In the genomic region with DNA sequence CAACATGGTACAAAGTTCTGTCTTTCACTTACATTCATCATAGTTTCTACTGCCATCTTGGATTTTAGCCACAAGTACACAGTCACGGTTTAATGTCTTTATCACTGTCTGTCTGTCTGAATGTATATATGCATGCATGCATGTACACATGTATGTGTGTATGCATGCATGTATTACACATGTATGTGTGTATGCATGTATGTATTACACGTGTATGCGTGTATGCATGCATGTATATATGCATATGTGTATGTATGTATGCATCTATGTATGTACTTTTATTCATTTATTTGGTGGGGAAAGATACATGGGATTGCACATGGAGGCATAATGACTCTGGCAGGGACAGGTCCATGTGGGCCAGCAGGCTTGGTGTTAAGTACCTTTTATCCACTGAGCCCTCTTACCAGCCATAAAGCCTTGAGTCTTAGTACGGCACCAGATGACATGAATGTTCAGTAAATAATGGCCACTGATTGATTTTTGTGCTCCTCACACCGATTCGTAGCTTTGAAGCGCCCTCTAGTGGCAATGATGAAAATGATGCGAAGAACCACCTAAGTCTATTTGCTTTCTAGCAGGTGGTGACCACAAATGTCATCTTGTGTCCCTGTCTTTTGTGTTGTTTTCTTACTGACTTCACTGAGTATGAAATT, we compare ENCODE assay signal across 8 mouse cellular contexts. TPM values are rescaled to one million over a fixed set of nuclear protein-coding genes. Genes with fewer than 3 reads are reported as not detected.
DNase-seq lines count a peak whose midpoint lies in the region; ATAC-seq and TF ChIP-seq lines count a peak whose summit lies in the region.

No protein-coding gene starts in this region.

- no peak overlapping the region for H3K4me3 ChIP-seq in E14TG2a.4 (replicated peaks; ENCODE audit: low read length)
- H3K4me3 ChIP-seq in heart, postnatal 0 days (ENCODE audit: low read depth, low read length) = no peak overlapping the region
- no peak overlapping the region for H3K4me3 ChIP-seq in liver, postnatal 0 days (ENCODE audit: low read depth, low read length)
- H3K4me3 ChIP-seq in neural tube, embryonic 15.5 days (replicated peaks) = no peak overlapping the region

- peak; percentile 70 for DNase-seq in adrenal gland, postnatal 10 days
- peak; percentile 56 for DNase-seq in embryo, embryonic 11.5 days (ENCODE audit: low read depth, low spot score)
- peak; percentile 78 for DNase-seq in heart, postnatal 0 days (ENCODE audit: low spot score)
- DNase-seq in kidney, postnatal 10 days = peak; percentile 77
- peak; percentile 67 for DNase-seq in liver, postnatal 0 days
- DNase-seq in thymus, postnatal 4 days = peak; percentile 73

- 11% methylated on average over 8 of the region's 8 CpGs for WGBS in heart, postnatal 0 days
- WGBS in liver, postnatal 0 days (ENCODE audit: insufficient replicate concordance) = 12% methylated on average over 8 of the region's 8 CpGs
- WGBS in neural tube, embryonic 15.5 days = 14% methylated on average over 8 of the region's 8 CpGs

- no peak overlapping the region for H3K9ac ChIP-seq in heart, postnatal 0 days (replicated peaks; ENCODE audit: low read depth, low read length)
- no peak overlapping the region for H3K9ac ChIP-seq in liver, postnatal 0 days (replicated peaks)
- H3K9ac ChIP-seq in neural tube, embryonic 15.5 days (replicated peaks) = no peak overlapping the region

- peaks cover 33% of the 10 kb centered on the region for H3K4me1 ChIP-seq in E14TG2a.4 (replicated peaks; ENCODE audit: low read depth, low read length)
- H3K4me1 ChIP-seq in heart, postnatal 0 days (ENCODE audit: control insufficient read depth, insufficient read depth) = peaks cover 24% of the 10 kb centered on the region; the same call in 1 of the 2 replicates
- no peaks in the 10 kb centered on the region for H3K4me1 ChIP-seq in liver, postnatal 0 days (ENCODE audit: insufficient read depth)
- H3K4me1 ChIP-seq in neural tube, embryonic 15.5 days = no peaks in the 10 kb centered on the region

- no peaks in the 10 kb centered on the region for H3K36me3 ChIP-seq in E14TG2a.4 (ENCODE audit: insufficient read depth, low read length)
- H3K36me3 ChIP-seq in heart, postnatal 0 days (replicated peaks; ENCODE audit: control insufficient read depth, insufficient read depth, low read length) = no peaks in the 10 kb centered on the region
- H3K36me3 ChIP-seq in liver, postnatal 0 days (replicated peaks; ENCODE audit: insufficient read depth, low read length) = no peaks in the 10 kb centered on the region
- H3K36me3 ChIP-seq in neural tube, embryonic 15.5 days = no peaks in the 10 kb centered on the region

- H3K9me3 ChIP-seq in E14TG2a.4 (ENCODE audit: low read length) = peaks cover 26% of the 10 kb centered on the region
- no peaks in the 10 kb centered on the region for H3K9me3 ChIP-seq in heart, postnatal 0 days (replicated peaks; ENCODE audit: control insufficient read depth, low read length)
- H3K9me3 ChIP-seq in liver, postnatal 0 days (ENCODE audit: low read length) = no peaks in the 10 kb centered on the region
- no peaks in the 10 kb centered on the region for H3K9me3 ChIP-seq in neural tube, embryonic 15.5 days (replicated peaks)

- TF ChIP-seq CTCF in E14TG2a.4 (conservative IDR thresholded peaks at IDR 0.05; ENCODE audit: low read length) = peak; percentile 71
- peak; percentile 85 for TF ChIP-seq CTCF in heart, postnatal 0 days (IDR thresholded peaks at IDR 0.05; ENCODE audit: low read depth)
- peak; percentile 95 for TF ChIP-seq CTCF in liver, postnatal 0 days (IDR thresholded peaks at IDR 0.05; ENCODE audit: low read depth)

- H3K27ac ChIP-seq in heart, postnatal 0 days (ENCODE audit: low read depth) = no peak overlapping the region
- no peak overlapping the region for H3K27ac ChIP-seq in liver, postnatal 0 days (ENCODE audit: low read depth)
- no peak overlapping the region for H3K27ac ChIP-seq in neural tube, embryonic 15.5 days (replicated peaks)

- no peaks in the 10 kb centered on the region for H3K27me3 ChIP-seq in E14TG2a.4 (ENCODE audit: insufficient read depth, low read length)
- no peaks in the 10 kb centered on the region for H3K27me3 ChIP-seq in heart, postnatal 0 days (ENCODE audit: control insufficient read depth, insufficient read depth, low read length)
- H3K27me3 ChIP-seq in liver, postnatal 0 days (ENCODE audit: insufficient read depth, low read length) = no peaks in the 10 kb centered on the region
- H3K27me3 ChIP-seq in neural tube, embryonic 15.5 days (replicated peaks) = no peaks in the 10 kb centered on the region

- ATAC-seq in heart, postnatal 0 days (ENCODE audit: insufficient read depth, low read depth) = peak; percentile 17; the same call in 1 of the 2 replicates
- ATAC-seq in liver, postnatal 0 days = peak; percentile 58
- no peak; the same call in 1 of the 2 replicates for ATAC-seq in neural tube, embryonic 15.5 days (ENCODE audit: low FRiP score)

- no peak overlapping the region for H3K4me2 ChIP-seq in heart, postnatal 0 days (ENCODE audit: low read depth, low read length)
- no peak overlapping the region for H3K4me2 ChIP-seq in liver, postnatal 0 days (ENCODE audit: low read depth, low read length)
- H3K4me2 ChIP-seq in neural tube, embryonic 15.5 days = peak overlapping the region; percentile 31; the same call in 1 of the 2 replicates

- no peak for TF ChIP-seq EP300 in heart, postnatal 0 days (IDR thresholded peaks at IDR 0.05; ENCODE audit: low read depth)
- no peak for TF ChIP-seq EP300 in liver, postnatal 0 days (IDR thresholded peaks at IDR 0.05; ENCODE audit: low read depth)

RNA-seq across cellular contexts. Expression of gene Nutf2-ps1, which starts 10.1 kb away (rescaled TPM):
- total RNA-seq in adrenal gland, postnatal 10 days (2021) = 10 to 100 TPM; 76.4 to 81.0 TPM
- 120 and 143 TPM in 2 replicates for total RNA-seq in heart, postnatal 0 days (2014; rRNA removed; ENCODE audit: low replicate concordance)
- polyA plus RNA-seq in heart, postnatal 0 days (2015; fragmentation: Nextera tagmentation; extraction: Ambion mirVana) = 209 and 216 TPM in 2 replicates
- polyA plus RNA-seq in liver, postnatal 0 days (2015; fragmentation: Nextera tagmentation; extraction: Ambion mirVana) = 86.8 and 101 TPM in 2 replicates
- 220 and 221 TPM in 2 replicates for polyA plus RNA-seq in neural tube, embryonic 15.5 days (2015; fragmentation: Nextera tagmentation; extraction: Ambion mirVana)

RNA-seq across cellular contexts. Expression of gene Smc3, which starts 21.5 kb away (rescaled TPM):
- 10 to 100 TPM; 29.6 to 39.0 TPM for total RNA-seq in adrenal gland, postnatal 10 days (2021)
- 8.3 and 19.5 TPM in 2 replicates for total RNA-seq in heart, postnatal 0 days (2014; rRNA removed; ENCODE audit: low replicate concordance)
- 24.1 and 25.3 TPM in 2 replicates for polyA plus RNA-seq in heart, postnatal 0 days (2015; fragmentation: Nextera tagmentation; extraction: Ambion mirVana)
- 19.4 and 19.7 TPM in 2 replicates for polyA plus RNA-seq in liver, postnatal 0 days (2015; fragmentation: Nextera tagmentation; extraction: Ambion mirVana)
- 49.9 and 56.9 TPM in 2 replicates for polyA plus RNA-seq in neural tube, embryonic 15.5 days (2015; fragmentation: Nextera tagmentation; extraction: Ambion mirVana)

RNA-seq across cellular contexts. Expression of gene Dusp5, which starts 49.8 kb away (rescaled TPM):
- 10 to 100 TPM in 1 of 2 experiments, 1 to 10 TPM in 1; 6.2 to 11.0 TPM for total RNA-seq in adrenal gland, postnatal 10 days (2021)
- 15.9 and 20.8 TPM in 2 replicates for total RNA-seq in heart, postnatal 0 days (2014; rRNA removed; ENCODE audit: low replicate concordance)
- 8.0 and 9.6 TPM in 2 replicates for polyA plus RNA-seq in heart, postnatal 0 days (2015; fragmentation: Nextera tagmentation; extraction: Ambion mirVana)
- 2.7 and 3.4 TPM in 2 replicates for polyA plus RNA-seq in liver, postnatal 0 days (2015; fragmentation: Nextera tagmentation; extraction: Ambion mirVana)
- 3.8 and 6.5 TPM in 2 replicates for polyA plus RNA-seq in neural tube, embryonic 15.5 days (2015; fragmentation: Nextera tagmentation; extraction: Ambion mirVana)
